Mouse (Mus musculus) olfactory bulb, adult 2 months (tissue): Measurements from ENCODE around the gene Chic2. TPM values are rescaled to one million over a fixed set of nuclear protein-coding genes. Genes with fewer than 3 reads are reported as not detected.
A peak's percentile ranks its signal among the peaks of the same experiment; 100 is the strongest.

Source experiments
- H3K27ac ChIP-seq: fragments of 200-500 bp; 2 replicates; pipeline ENCODE4 v1.5.1; 2012; ENCODE audit warnings: low read depth, low read length; ENCODE audit not compliant: insufficient read depth
- H3K4me1 ChIP-seq: fragments of 200-500 bp; 2 replicates; pipeline ENCODE4 v1.6.1; 2012; ENCODE audit warnings: low read length; ENCODE audit not compliant: control insufficient read depth, insufficient read depth
- H3K4me3 ChIP-seq: fragments of 200-500 bp; 2 replicates; pipeline ENCODE4 v1.5.1; 2012; ENCODE audit warnings: mild to moderate bottlenecking, low read depth, low read length, moderate library complexity; ENCODE audit not compliant: insufficient read depth
- CTCF ChIP-seq: fragments of 200-500 bp; IDR thresholded peaks from 2 replicates; pipeline ENCODE4 v1.5.1; 2012; ENCODE audit warnings: low read depth, mild to moderate bottlenecking, low read length, moderate library complexity; ENCODE audit not compliant: insufficient read depth
- POLR2A ChIP-seq: fragments of 200-500 bp; IDR thresholded peaks from 2 replicates; pipeline ENCODE4 v1.6.1; 2012; ENCODE audit warnings: mild to moderate bottlenecking, low read depth, low read length, moderate library complexity; ENCODE audit not compliant: insufficient read depth
- WGBS: fragments of 180-500 bp; shearing (Covaris S2); methylation state at CpG from one replicate; pipeline ENCODE4 v1.1.7; 2018; 5-methylcytosine and 5-hydroxymethylcytosine counted together
- polyA plus RNA-seq: library from polyadenylated mRNA; stranded (reverse); fragments of >200 nt; gene quantifications from 2 replicates; pipeline ENCODE4 v1.2.4, GENCODE M21; 2012; ENCODE audit warnings: low replicate concordance; ENCODE audit not compliant: missing spikeins, insufficient read depth, insufficient read length

Chic2 gene
- polyA plus RNA-seq, 1 experiment: 415 TPM

- under 1% methylated on average over 36 of the region's 36 CpGs for WGBS
- Histone ChIP-seq H3K27ac (peak overlapping the region; percentile 53), H3K4me1 (peaks cover 8% of the 10 kb centered on the region; the same call in 1 of the 2 replicates), H3K4me3 (peak overlapping the region; percentile 96)
- TF ChIP-seq CTCF (no peak), POLR2A (no peak)
Measured at GRCm38 (mm10) chr5:75043621-75044301, 813 bp downstream of the Chic2 start.

DNA sequence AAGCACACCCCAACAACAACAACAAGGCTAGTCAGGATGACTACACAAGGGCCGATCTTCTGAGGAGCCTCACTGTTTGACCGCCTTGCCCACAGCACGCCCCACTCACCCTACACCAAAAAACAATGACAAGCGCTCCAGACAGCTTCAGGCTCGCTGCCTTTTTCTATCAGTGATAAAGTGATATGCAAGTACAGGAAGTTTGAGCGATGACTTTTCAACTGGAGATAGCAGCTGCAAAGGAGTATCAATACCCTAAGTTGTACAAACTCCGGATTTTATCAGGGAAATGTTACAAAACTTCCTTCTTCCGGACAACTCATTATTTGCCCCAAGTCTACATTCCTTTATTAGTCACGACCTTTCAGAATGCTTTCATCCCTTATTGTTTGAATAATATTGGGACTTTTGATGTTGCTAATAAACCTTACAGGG is 1.5 kb downstream of the Chic2 start:
- Histone ChIP-seq H3K4me1 (peaks cover 9% of the 10 kb centered on the region; the same call in 1 of the 2 replicates), H3K27ac (no peak overlapping the region), H3K4me3 (peak overlapping the region; percentile 28)
- WGBS: 10% methylated on average over 9 of the region's 9 CpGs
- TF ChIP-seq POLR2A (no peak), CTCF (no peak)

DNA sequence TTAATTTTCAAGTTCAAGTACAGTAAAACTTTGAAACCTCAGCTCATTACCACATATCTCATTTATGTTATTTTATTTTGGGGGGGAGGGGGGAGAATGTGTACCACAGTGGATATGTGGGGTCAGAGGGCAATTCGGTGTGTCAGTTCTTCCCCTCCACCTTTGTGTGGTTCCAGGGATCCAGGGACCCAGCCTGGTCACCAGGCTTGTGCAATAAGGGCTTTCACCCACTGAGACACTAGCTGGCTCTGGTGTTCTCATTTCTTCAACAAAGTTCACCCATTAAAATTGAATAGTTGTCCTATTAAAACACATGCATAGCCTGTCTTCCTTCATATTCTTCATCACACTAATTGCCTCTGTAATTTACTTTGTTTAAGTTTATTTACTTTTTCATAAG is 5.3 kb downstream of the Chic2 start:
- WGBS: 93% methylated on average over 1 of the region's 1 CpGs
- H3K27ac ChIP-seq: no peak overlapping the region
- no peak overlapping the region for H3K4me3 ChIP-seq
- TF ChIP-seq CTCF (no peak), POLR2A (no peak)
- H3K4me1 ChIP-seq: peaks cover 5% of the 10 kb centered on the region; the same call in 1 of the 2 replicates

DNA sequence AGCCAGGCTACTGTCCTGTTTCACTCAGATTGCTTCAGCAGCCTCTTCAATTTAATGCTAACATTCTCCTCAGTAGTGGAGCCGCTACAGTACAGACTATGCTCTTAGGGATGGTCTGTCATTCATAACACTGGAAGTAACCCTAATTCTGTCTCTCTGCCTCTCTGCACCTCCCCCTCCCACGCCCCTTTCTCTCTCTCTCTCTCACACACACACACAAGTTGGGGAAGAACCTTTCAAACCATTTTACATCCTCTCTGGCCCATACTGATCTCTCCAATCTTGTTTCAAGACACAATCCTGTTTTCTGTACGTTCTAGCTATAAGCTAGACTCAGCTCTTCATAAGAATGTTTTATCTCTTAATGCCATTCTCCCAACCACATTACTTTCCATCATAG is 9.1 kb downstream of the Chic2 start:
- no peak overlapping the region for H3K27ac ChIP-seq
- TF ChIP-seq CTCF: no peak
- TF ChIP-seq POLR2A: no peak
- no peak overlapping the region for H3K4me3 ChIP-seq
- WGBS: 84% methylated on average over 3 of the region's 3 CpGs
- H3K4me1 ChIP-seq: peaks cover 2% of the 10 kb centered on the region; the same call in 1 of the 2 replicates

DNA sequence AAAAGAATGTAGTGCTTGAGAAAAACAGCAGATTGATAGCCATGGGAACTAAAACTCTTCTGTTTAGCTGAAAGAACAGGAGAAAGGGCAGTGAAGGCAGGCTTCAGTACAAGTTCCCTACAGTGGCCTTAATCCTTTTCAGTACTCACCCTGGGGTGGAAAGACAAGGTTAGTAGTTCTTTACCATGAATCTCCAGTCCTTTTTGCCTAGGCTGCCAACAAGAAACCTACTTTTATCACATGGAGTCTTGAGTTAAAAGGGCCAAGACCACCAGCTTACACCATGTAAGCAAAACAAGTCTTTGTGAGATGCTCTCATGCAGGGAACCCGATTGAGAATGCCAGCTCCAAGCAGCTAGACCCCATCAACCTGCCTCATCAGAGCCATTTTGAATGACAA is 29.8 kb downstream of the Chic2 start:
- no peak for TF ChIP-seq CTCF
- no peak for TF ChIP-seq POLR2A
- WGBS: 49% methylated on average over 1 of the region's 1 CpGs
- no peak overlapping the region for H3K27ac ChIP-seq
- H3K4me3 ChIP-seq: no peak overlapping the region
- peaks cover 2% of the 10 kb centered on the region; the same call in 1 of the 2 replicates for H3K4me1 ChIP-seq

GRCm38 (mm10) chr5:75012771-75013421 is 31.7 kb downstream of the Chic2 start:
- TF ChIP-seq CTCF (no peak), POLR2A (no peak)
- Histone ChIP-seq H3K27ac (0 out of 2 replicates have a peak overlapping the region, but pooled peaks have one; percentile 26), H3K4me3 (no peak overlapping the region), H3K4me1 (peaks cover 2% of the 10 kb centered on the region; the same call in 1 of the 2 replicates)
- WGBS: 51% methylated on average over 8 of the region's 8 CpGs

GRCm38 (mm10) chr5:75011985-75012738 is 32.4 kb downstream of the Chic2 start:
- Histone ChIP-seq H3K27ac (no peak overlapping the region), H3K4me3 (no peak overlapping the region), H3K4me1 (peaks cover 2% of the 10 kb centered on the region; the same call in 1 of the 2 replicates)
- 60% methylated on average over 4 of the region's 4 CpGs for WGBS
- TF ChIP-seq POLR2A: no peak
- TF ChIP-seq CTCF: no peak

DNA sequence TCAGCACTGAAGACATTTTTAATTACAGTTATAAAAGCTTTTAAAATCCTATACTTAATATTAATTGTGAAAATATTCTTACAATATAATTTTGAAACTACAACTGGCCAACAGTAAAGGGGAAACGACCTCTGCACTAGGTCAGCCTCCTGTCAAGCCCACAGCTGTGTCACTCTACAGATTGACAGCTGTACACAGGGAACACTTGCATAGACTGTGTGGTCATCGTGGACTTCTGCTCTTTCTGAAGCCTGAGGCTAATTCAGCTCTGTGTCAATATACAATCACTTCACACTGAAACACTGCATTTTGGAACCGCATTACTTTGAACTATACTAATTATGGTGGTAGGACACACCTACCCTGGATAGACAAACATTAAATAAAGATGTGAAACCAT is 39.8 kb downstream of the Chic2 start:
- Histone ChIP-seq H3K4me1 (no peaks in the 10 kb centered on the region), H3K4me3 (no peak overlapping the region), H3K27ac (no peak overlapping the region)
- WGBS: 63% methylated on average over 3 of the region's 3 CpGs
- TF ChIP-seq CTCF: no peak
- no peak for TF ChIP-seq POLR2A
